Mouse (Mus musculus): ENCODE measurements around the gene Rps6kb1.
A peak's percentile ranks its signal among the peaks of the same experiment; 100 is the strongest.
"Not testable (repeated sequence)": the region's sequence is repeated elsewhere in the genome, so short reads cannot be mapped to it uniquely, and the experiment has no call there.

Rps6kb1 gene

DNA sequence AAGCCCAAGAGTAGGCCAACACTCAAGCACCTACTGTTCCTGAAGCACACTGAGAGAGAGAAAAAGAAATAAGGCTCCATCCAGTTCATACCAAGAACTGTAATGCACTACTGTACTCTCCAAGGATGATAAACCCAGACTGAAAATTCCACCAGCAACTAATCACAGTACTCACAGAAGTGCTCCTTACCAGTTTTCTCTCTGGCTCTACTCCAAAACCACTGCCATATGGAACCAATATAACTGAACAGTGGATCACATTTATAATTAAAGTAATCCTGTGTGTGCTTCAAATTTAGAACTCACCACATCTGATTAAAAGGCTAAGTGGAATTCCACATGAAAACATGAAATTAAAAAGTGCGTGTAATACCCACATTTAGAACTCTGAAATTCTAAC, 1.8 kb downstream of the Rps6kb1 start:
- DNase-seq (ENCODE audit: low read depth, low spot score) = no peak

DNA sequence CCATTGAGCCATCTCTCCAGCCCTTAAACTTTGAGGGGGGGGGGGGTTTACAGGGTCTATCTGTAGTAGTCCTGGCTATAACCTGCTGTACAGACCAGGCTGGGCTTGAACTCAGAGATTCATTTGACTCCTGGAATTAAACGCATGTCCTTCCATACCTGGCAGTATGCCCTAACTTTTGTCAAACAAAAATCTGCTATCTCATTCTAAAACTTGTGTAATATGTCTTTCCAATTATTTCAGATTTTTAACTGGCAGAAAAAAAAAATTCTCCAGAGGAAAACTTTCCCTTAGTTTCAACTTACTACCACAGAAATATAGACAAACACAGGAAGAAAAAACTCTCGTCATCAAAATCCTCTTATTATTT, 4.1 kb downstream of the Rps6kb1 start:
- no peak for DNase-seq (ENCODE audit: low read depth, low spot score)

DNA sequence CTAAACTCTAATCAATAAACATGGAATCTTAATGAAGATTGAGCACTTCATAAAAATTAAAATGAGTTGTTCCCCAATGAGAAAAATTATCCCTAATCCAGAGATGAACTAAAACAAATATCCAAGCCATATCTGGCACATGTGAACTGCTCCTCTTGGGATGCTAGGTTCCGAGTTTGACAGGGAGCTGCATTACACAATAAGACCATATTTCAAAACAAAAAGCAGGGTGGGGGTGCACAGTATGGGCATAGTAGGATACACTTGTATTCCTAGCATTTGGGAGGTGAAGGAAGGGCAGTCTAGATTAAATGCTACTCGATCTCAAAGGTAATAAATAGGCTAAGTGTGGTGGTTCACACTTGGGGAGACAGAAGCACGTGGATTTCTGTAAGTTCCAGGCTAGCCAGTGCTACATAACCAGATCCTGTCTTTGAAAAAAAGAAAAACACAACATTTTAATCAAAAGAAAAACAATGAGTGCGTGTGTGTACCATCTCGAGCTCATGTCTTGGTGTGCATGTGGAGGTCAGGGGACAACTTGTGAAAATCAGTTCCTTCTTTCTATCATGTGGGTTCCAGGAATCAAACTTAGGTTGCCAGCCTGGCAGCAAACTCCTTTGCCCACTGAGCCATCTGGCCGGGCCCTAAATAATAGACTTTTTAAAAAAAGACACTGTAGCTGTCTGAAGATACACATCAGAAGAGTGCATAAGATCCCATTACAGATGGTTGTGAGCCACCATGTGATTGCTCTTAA, 4.7 kb downstream of the Rps6kb1 start:
- no peak for DNase-seq (ENCODE audit: low read depth, low spot score)

DNA sequence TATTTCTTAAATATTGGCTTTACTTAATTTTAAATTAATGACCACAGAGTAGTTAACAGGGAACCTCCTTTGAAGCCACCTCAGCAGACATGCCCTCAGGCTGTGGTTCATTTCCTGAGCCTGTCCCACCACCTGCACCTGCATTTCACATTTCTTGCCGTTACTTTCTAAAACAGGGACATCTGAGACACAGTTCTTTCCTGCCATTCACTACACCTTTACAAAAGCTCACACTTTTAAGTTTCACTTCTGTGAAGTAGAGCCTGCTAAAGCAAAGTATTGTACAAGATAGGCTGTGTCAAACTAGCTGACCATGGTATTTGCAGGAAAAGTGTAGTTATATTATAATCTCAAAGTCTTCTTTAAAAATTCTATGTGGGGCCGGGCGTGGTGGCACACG, 5.8 kb downstream of the Rps6kb1 start:
- DNase-seq (ENCODE audit: low read depth, low spot score) = no peak

DNA sequence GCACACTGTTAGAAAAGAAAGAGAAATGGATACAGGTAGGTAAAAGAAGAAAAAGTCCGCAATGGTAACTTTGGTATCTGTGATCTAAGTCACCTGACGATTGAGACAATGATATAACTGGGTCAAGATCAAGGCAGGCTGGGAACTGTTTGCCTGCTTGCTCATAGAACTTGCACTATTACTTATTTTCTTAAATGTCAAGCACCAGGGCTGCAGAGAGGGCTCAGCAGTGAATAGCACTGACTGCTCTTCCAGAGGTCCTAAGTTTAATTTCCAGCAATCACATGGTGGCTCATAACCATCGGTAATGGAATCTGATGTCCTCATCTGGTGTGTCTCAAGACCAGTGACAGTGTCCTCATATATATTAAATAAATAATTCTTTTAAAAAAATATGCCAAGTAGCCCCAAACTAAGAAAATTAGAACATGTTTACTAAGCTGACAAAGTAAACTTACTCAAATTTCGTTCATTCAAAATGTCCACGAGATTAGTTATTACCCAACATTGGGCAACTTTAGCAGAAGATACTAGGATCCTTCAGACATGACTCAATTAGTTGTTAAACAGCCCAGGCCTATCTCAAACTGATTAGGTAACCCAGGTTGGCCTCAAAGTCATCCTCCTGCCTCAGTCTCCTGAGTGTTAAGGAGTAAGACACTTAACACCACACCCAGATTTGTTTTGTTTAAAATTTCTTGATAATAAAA, 10.2 kb downstream of the Rps6kb1 start:
- no peak for DNase-seq (ENCODE audit: low read depth, low spot score)

DNA sequence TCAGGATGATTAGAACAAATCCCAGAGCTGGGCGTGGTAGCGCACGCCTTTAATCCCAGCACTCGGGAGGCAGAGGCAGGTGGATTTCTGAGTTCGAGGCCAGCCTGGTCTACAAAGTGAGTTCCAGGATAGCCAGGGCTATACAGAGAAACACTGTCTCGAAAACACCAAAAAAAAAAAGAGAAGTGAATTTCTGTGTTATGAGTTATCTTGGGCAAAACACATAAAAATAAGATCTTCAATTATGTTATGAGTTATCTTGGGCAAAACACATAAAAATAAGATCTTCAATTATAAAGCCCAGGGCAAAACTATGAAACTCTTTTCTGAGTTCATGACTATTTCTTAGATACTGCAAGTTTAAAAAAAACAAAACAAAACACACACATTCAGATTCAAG, 11.3 kb downstream of the Rps6kb1 start:
- DNase-seq (ENCODE audit: low read depth, low spot score) = not testable (repeated sequence)

DNA sequence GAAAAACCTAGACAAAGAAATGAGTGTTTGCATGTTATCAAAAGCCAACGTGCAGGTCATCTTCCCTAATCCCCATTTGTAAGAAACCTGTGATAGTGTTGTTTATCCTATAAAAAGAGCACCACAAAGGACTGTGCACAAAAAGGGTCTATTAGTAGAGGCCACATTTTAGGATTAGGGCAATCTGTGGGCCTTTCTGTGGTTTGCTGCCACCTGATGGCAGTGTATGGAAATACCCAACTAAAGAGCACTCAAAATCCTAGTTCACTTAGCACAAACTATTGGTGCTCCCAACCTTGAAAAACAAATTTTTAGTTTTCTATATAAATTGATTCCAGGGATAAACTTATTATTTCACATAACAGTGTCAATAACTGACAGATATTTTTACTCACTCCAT, 11.8 kb downstream of the Rps6kb1 start:
- DNase-seq (ENCODE audit: low read depth, low spot score) = no peak

DNA sequence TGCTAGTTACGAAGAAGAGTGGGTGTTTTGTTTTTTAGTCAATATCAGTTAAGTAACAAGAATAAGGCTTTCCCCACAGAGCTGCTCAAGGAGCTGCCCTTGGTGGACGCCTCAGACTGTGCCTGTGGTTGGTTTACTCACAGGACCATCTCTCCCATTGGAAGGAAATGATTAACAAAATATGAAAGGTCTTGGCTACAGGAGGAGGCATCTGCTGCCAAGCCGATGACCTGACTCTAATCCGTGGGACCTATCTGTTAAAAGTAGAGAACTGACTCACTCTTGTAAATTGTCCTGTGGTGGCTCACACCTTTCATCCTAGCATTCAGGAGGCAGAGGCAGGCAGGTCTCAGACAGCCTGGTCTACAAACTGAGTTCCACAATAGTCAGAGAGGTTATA, 17.1 kb downstream of the Rps6kb1 start:
- DNase-seq (ENCODE audit: low read depth, low spot score) = no peak

DNA sequence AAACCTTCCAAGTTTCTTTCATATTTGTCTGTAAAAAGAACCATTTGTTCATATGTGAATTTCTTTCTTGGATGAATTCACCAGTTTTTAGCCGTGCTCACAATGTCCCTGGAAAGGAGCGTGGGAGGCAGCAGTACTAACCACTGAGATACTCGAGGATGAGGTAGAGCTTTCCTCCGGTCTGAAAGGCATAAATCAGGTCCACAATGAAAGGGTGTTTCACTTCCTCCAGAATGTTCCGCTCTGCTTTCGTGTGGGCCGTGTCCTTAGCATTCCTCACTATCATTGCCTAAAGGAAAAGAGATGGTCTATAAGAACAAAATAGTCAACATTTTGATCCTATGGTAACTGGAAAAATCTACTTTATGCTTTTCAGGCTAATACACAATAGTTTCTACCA, 24.9 kb downstream of the Rps6kb1 start:
- no peak for DNase-seq (ENCODE audit: low read depth, low spot score)

DNA sequence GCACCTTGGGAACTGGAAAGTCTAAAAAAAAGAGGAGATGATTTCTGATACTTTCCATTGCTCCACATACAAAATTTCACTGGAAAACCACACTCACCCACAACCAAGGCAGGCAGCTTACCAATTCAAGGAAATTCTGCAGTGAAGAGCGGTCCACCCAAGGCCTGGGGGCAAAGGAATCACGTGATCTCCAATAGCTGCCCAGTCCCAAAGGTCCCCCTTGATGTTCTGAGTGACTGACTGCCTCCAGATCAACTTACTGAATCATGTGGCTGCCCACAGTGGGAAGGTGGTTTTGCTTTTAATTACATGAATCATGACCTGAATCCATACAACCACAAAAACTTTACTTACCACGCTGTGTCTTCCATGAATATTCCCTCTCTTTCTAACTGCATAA, 27.4 kb downstream of the Rps6kb1 start:
- DNase-seq (ENCODE audit: low read depth, low spot score) = no peak

DNA sequence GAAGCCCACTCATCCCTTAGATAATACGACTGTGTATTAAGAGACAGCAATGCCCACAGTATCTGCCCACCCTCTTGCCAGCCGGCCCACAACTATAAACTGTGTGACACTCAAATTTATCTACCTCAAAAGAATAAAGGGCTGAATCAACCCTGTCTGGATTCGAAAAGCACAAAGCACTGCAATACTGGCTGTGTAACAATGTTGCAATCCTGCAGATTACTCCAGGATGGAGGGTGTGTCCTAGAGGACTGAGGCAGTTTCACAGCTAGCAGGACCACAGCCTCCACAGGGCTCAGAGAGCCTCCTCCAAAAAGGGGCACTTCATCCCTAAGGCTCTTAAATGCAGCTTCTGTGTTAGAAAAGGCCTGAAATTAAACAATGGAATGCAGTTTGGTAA, 28.0 kb downstream of the Rps6kb1 start:
- DNase-seq (ENCODE audit: low read depth, low spot score) = no peak

DNA sequence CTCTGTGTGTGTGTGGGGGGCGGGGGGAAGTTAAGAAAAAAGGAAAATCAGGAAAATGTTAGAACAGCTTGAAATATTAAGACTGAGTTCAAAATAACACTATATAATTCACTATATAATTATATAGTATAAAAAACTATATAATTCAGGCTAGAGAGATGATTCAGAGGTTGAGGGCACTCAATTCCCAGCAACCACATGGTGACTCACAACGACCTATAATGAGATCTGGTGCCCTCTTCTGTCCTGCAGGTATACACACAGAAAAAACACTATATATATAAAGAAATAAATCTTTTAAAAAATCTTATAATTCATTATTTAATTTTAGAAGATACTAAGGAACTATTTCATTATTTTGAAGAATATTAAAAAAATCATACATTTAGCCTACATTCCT, 36.6 kb downstream of the Rps6kb1 start:
- no peak for DNase-seq (ENCODE audit: low read depth, low spot score)

DNA sequence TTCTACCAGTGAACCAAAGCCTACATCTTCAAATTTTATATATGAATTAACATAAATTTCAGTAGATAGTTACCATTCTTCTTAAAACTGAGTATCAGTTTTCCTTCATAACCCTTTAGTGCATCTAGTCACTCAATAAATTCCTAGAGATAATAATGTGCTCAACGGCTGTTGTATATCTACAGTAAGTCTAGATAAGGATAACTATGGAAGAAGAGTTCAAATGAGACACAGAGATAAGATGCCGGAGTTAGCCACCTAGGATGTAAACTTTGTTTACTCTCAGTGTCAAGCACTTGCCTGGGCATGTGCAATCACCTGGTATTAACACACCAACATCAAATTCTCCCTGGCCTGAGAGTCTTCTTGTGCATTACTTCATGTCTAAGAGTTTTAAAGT, 37.3 kb downstream of the Rps6kb1 start:
- no peak for DNase-seq (ENCODE audit: low read depth, low spot score)

DNA sequence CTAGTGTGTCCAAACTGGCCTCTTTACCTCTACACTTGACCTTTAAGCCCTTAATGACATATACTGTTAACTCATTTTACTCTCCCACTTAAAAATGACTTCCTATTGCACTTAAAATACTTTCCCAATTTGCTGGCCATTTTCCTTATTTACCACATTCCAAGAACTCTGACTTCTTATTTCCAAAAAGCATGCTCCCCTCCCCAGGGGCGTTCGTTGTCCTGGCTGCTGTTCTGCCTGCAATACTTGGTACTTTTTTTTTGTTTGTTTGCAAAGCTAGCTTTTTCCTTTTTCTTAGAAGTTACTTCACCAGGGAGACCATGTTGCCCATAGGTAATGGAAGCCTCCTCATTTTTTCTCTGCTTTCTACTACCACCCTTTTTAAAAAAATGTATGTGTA, 41.5 kb downstream of the Rps6kb1 start:
- no peak for DNase-seq (ENCODE audit: low read depth, low spot score)

DNA sequence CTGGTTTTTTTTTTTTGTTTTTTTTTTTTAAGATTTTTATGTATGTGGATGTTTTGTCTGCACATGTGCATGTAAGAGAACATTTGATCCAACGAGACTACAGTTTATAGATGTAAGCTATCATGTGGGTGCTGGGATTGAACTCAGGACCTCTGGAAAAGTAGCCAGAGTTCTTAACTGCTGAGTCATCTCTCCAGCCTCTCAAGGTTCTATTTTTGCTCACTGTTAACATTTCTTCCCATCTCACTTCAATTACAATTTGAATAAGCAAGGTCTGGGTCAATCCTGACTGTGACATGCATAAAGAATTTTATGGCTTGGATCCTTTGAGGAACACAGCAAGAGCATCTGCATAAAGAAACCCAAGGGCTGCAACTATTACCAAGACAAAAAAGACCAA, 43.8 kb downstream of the Rps6kb1 start:
- no peak for DNase-seq (ENCODE audit: low read depth, low spot score)

DNA sequence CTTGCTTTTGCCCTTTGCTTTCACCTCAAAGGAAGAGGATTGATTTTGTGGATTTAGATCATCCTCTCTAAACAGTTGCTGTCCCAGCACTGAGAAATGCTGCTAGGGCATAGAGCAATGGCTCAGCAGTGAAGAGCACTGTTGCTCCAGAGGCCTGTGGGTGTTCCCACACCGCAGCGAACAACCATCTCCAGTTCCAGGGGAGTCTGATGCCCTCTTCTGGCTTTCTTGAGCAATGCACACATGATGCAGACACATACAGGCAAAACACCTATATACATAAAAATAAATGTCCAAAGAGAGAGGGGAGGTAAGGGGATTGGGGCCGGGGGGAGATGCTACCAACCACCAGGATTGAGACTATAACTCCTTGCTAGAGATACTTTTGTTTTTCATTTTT, 46.7 kb downstream of the Rps6kb1 start:
- DNase-seq (ENCODE audit: low read depth, low spot score) = no peak

DNA sequence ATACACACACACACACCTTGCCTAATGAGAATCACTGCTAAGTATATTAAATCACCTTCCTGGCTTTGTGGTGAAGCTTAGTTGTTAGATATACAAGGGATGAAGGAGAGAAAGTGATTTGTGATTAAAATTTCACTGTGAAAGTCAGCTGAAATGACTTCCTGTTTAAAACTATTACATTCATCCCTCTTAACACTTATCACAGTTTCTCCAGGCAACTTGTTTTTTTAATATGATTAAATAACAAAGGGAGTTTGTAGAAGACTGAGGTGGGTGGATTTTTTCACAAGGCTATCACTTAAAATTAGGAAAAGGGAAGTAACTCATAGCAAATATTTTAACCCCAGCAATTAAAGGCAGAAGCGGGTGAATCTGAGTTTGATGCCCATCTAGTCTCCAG, 47.2 kb downstream of the Rps6kb1 start:
- DNase-seq (ENCODE audit: low read depth, low spot score) = no peak

DNA sequence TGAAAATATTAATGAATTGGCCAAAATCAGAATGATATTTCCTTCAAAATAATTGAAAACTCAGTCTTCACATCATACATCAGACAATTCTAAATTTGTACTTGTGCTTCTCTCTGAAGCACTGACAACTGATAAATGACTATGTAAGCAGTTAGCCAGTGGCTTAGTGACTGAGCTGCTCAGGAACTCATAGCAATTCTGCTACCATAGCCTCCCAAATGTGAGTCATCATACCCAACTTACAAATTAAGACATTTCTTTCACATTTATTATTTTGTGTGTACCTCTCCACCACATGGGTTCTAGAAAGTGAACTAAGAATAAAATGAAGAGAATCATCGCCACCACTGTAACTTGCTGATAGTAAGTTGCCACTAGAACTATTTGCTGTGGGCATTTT, 53.8 kb downstream of the Rps6kb1 start:
- no peak for DNase-seq (ENCODE audit: low read depth, low spot score)

DNA sequence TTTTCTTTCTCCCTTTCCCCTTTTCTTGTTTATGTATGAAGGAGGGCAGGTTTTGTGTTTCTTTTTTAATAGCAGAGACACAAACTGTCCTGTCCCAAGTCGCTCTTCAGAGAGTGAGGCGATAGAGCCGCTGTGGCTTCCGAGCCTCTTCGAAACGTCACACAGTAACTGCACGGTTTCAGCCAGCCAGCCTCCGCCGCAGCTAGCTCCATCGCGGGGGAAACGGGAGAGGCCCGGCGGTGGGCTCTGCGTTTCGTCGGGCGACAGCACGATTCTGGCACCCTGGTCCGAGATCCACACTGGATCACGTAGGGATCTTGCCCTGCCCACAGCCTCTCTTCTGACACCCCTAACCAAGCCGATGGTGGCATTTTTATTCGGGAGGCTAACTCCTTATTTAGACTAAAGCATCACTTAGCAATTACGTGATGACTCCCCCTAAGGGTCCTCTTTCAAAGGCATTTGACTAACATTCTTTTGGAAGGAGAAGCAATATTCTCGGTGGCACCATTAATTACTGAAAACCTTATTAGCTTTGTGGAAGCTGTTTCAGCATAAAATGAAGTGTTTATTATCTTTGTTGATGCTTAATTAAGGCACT, 59.6 kb downstream of the Rps6kb1 start:
- peak; percentile 34 for DNase-seq (ENCODE audit: low read depth, low spot score)

DNA sequence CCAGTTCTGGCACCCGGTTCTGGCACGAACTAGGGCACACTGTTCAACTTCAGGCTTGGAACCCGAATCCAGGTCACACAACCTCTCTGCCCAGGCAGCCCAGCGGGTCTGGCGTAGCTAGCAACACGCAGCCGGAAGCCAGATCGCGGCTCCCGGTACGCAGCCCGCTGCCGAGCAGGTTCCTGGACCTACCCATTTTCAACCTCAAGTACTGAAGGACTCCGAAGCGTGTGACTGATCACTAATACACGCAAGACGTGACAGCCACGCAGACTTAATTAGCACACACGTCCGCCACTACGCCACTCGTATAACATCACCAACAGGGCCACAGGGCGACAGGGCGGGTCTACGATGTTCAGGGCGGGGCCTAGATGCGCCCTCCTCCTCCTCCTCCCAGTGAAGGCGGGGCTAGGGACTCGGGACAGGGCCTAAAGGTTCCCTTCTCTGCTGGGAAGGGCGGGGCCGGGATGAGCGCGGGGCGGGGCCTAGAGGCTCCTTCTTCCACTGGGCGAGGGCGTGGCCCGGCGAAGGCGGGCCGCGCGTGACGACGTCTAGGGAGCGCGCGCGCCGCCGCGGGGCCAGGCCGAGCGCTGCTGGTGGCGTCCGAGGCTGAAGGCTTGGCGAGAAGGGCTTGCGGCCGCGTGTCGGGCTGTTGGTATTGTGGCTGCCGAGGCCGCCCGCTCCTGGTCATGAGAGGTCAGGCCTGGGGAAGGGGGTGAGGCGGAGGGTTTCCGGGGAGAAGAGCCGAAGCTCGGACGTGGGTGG, 60.3 kb downstream of the Rps6kb1 start, which contains the start of gene Rnft1:
Gene Rnft1, plus strand, starts transcription at position 557 of the 768 bp plus-strand sequence.
- peak; percentile 97 for DNase-seq (ENCODE audit: low read depth, low spot score)

DNA sequence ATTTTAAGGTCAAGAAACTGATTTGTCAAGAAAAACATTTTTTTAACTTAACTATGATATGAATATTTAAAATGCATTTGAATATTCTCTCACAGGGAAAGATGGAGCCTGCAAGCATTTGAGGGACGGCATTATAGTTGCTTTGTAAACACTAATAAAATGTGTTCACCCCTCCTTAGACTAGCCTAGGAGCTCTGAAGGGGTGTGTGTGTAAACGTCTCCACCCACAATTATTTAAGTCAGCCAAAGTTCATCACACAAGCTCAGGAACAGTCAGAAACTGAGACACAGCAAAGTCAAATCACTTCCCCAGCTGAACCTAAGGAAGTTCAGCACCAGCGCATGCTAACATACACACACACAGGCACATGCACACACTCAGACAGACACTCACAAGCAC, 71.0 kb downstream of the Rps6kb1 start:
- DNase-seq (ENCODE audit: low read depth, low spot score) = no peak

DNA sequence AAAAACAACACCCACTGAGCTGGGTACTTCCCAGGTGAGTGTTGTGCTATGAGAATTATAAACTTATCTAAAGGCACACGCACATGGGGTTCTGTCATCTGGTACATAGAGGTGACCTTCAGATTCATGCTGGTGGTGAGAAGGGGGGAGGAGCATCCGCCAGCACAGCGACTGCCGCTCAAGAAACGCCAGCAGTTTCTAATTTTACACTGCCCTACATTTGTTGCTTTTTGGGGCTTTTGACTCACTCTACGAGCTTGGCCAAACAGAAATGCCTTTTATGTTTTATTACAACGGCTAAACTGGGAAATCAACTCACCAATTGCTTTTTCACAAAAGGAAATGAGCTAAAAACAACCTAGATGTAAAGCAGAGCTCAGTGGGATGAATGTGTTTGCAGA, 71.8 kb downstream of the Rps6kb1 start:
- DNase-seq (ENCODE audit: low read depth, low spot score) = peak; percentile 48

Data from forelimb bud, embryonic 11.5 days (tissue).